13 mouse cellular contexts compared by ENCODE assay signal in genomic region chr4:155295026-155295590, GRCm38 (mm10). TPM values are rescaled to one million over a fixed set of nuclear protein-coding genes. Genes with fewer than 3 reads are reported as not detected.
DNase-seq lines count a peak whose midpoint lies in the region; ATAC-seq and TF ChIP-seq lines count a peak whose summit lies in the region.
"Had no signal": no experiment of that assay in that cellular context is flagged by ENCODE, and none has a peak within 500 bp of the region (broad histone marks: within the 10 kb centered on the region; RNA-seq: fewer than 3 reads in every experiment).

No protein-coding gene starts in this region.

- TF ChIP-seq CTCF in heart, postnatal 0 days (IDR thresholded peaks at IDR 0.05; ENCODE audit: low read depth): peak; percentile 19; the same call in 1 of the 2 replicates
- peak; percentile 26; the same call in 1 of the 2 replicates for TF ChIP-seq CTCF in lung, postnatal 0 days (IDR thresholded peaks at IDR 0.05)
- no peak for TF ChIP-seq CTCF in liver, postnatal 0 days (IDR thresholded peaks at IDR 0.05; ENCODE audit: low read depth)

- TF ChIP-seq EP300 in heart, postnatal 0 days (IDR thresholded peaks at IDR 0.05; ENCODE audit: low read depth): no peak
- TF ChIP-seq EP300 in lung, postnatal 0 days (IDR thresholded peaks at IDR 0.05): no peak
- no peak for TF ChIP-seq EP300 in liver, postnatal 0 days (IDR thresholded peaks at IDR 0.05; ENCODE audit: low read depth)

- H3K27ac ChIP-seq in heart, postnatal 0 days (ENCODE audit: low read depth): no peak overlapping the region
- H3K27ac ChIP-seq in lung, postnatal 0 days (ENCODE audit: low read length): no peak overlapping the region
- H3K27ac ChIP-seq in forebrain, embryonic 16.5 days (ENCODE audit: low read length): peak overlapping the region; percentile 94
- H3K27ac ChIP-seq in liver, postnatal 0 days (ENCODE audit: low read depth): no peak overlapping the region
- H3K27ac ChIP-seq: midbrain, embryonic 10.5 days; neural tube, embryonic 13.5 days had no signal

- no peaks in the 10 kb centered on the region for H3K36me3 ChIP-seq in heart, postnatal 0 days (replicated peaks; ENCODE audit: control insufficient read depth, insufficient read depth, low read length)
- H3K36me3 ChIP-seq in lung, postnatal 0 days (ENCODE audit: insufficient read depth, low read length): no peaks in the 10 kb centered on the region
- no peaks in the 10 kb centered on the region for H3K36me3 ChIP-seq in forebrain, embryonic 16.5 days (ENCODE audit: control insufficient read depth, insufficient read depth)
- H3K36me3 ChIP-seq in liver, postnatal 0 days (replicated peaks; ENCODE audit: insufficient read depth, low read length): no peaks in the 10 kb centered on the region
- H3K36me3 ChIP-seq: G1E; midbrain, embryonic 10.5 days had no signal

- H3K4me2 ChIP-seq in heart, postnatal 0 days (ENCODE audit: low read depth, low read length): no peak overlapping the region
- H3K4me2 ChIP-seq in lung, postnatal 0 days (replicated peaks; ENCODE audit: low read depth, low read length): no peak overlapping the region
- peak overlapping the region; percentile 16 for H3K4me2 ChIP-seq in forebrain, embryonic 16.5 days (ENCODE audit: low read length)
- no peak overlapping the region for H3K4me2 ChIP-seq in liver, postnatal 0 days (ENCODE audit: low read depth, low read length)
- H3K4me2 ChIP-seq: neural tube, embryonic 13.5 days had no signal

- no peaks in the 10 kb centered on the region for H3K4me1 ChIP-seq in heart, postnatal 0 days (ENCODE audit: control insufficient read depth, insufficient read depth)
- H3K4me1 ChIP-seq in lung, postnatal 0 days (ENCODE audit: insufficient read depth, low read depth, low read length): no peaks in the 10 kb centered on the region
- peaks cover 22% of the 10 kb centered on the region for H3K4me1 ChIP-seq in forebrain, embryonic 16.5 days (replicated peaks; ENCODE audit: control insufficient read depth, insufficient read depth, low read length)
- no peaks in the 10 kb centered on the region for H3K4me1 ChIP-seq in liver, postnatal 0 days (ENCODE audit: insufficient read depth)
- H3K4me1 ChIP-seq: neural tube, embryonic 13.5 days had no signal

- 68% methylated on average over 10 of the region's 10 CpGs for WGBS in heart, postnatal 0 days
- WGBS in lung, postnatal 0 days: 75% methylated on average over 10 of the region's 10 CpGs
- WGBS in forebrain, embryonic 16.5 days: 79% methylated on average over 10 of the region's 10 CpGs
- 63% methylated on average over 10 of the region's 10 CpGs for WGBS in liver, postnatal 0 days (ENCODE audit: insufficient replicate concordance)

- DNase-seq in heart, postnatal 0 days (ENCODE audit: low spot score): no peak
- DNase-seq in heart, adult 11 months: no peak
- no peak for DNase-seq in lung, postnatal 0 days (ENCODE audit: low spot score)
- DNase-seq in lung, adult 18-20 months: no peak
- peak; percentile 72 for DNase-seq in ZHBTc4 (ENCODE audit: low read depth, low spot score)
- DNase-seq in heart, adult 8-10 months (ENCODE audit: low spot score): no peak
- DNase-seq in liver, postnatal 0 days: no peak
- DNase-seq: gastrocnemius, postnatal 36 days; kidney, adult 8-10 months had no signal

- no peak overlapping the region for H3K4me3 ChIP-seq in heart, postnatal 0 days (ENCODE audit: low read depth, low read length)
- no peak overlapping the region for H3K4me3 ChIP-seq in lung, postnatal 0 days (ENCODE audit: low read depth, low read length)
- H3K4me3 ChIP-seq in forebrain, embryonic 16.5 days (replicated peaks; ENCODE audit: low read length): no peak overlapping the region
- no peak overlapping the region for H3K4me3 ChIP-seq in liver, postnatal 0 days (ENCODE audit: low read depth, low read length)
- H3K4me3 ChIP-seq: midbrain, embryonic 10.5 days; neural tube, embryonic 13.5 days had no signal

- no peaks in the 10 kb centered on the region for H3K9me3 ChIP-seq in heart, postnatal 0 days (replicated peaks; ENCODE audit: control insufficient read depth, low read length)
- H3K9me3 ChIP-seq in lung, postnatal 0 days (ENCODE audit: low read length): no peaks in the 10 kb centered on the region
- no peaks in the 10 kb centered on the region for H3K9me3 ChIP-seq in forebrain, embryonic 16.5 days (ENCODE audit: control insufficient read depth, low read length)
- no peaks in the 10 kb centered on the region for H3K9me3 ChIP-seq in liver, postnatal 0 days (ENCODE audit: low read length)
- H3K9me3 ChIP-seq: G1E; midbrain, embryonic 10.5 days; neural tube, embryonic 13.5 days had no signal

- no peak for ATAC-seq in heart, postnatal 0 days (ENCODE audit: insufficient read depth, low read depth)
- ATAC-seq in lung, postnatal 0 days: no peak
- no peak for ATAC-seq in forebrain, embryonic 16.5 days
- ATAC-seq in liver, postnatal 0 days: no peak

- H3K27me3 ChIP-seq in heart, postnatal 0 days (ENCODE audit: control insufficient read depth, insufficient read depth, low read length): 0 out of 2 replicates have a peak, but pooled peaks cover 3% of the 10 kb centered on the region
- H3K27me3 ChIP-seq in lung, postnatal 0 days (replicated peaks; ENCODE audit: insufficient read depth, low read length): no peaks in the 10 kb centered on the region
- H3K27me3 ChIP-seq in forebrain, embryonic 16.5 days (replicated peaks; ENCODE audit: control insufficient read depth, insufficient read depth, low read length): no peaks in the 10 kb centered on the region
- no peaks in the 10 kb centered on the region for H3K27me3 ChIP-seq in liver, postnatal 0 days (ENCODE audit: insufficient read depth, low read length)
- H3K27me3 ChIP-seq: neural tube, embryonic 13.5 days had no signal

- H3K9ac ChIP-seq in heart, postnatal 0 days (replicated peaks; ENCODE audit: low read depth, low read length): no peak overlapping the region
- no peak overlapping the region for H3K9ac ChIP-seq in lung, postnatal 0 days (replicated peaks; ENCODE audit: low read depth)
- H3K9ac ChIP-seq in forebrain, embryonic 16.5 days (replicated peaks; ENCODE audit: low read depth, low read length): no peak overlapping the region
- no peak overlapping the region for H3K9ac ChIP-seq in liver, postnatal 0 days (replicated peaks)
- H3K9ac ChIP-seq: neural tube, embryonic 13.5 days had no signal

RNA-seq across cellular contexts. Expression of gene Faap20, which starts 45.5 kb away (rescaled TPM):
- 45.8 and 69.2 TPM in 2 replicates for total RNA-seq in heart, postnatal 0 days (2014; rRNA removed; ENCODE audit: low replicate concordance)
- polyA plus RNA-seq in heart, postnatal 0 days (2015; fragmentation: Nextera tagmentation; extraction: Ambion mirVana): 48.1 and 51.0 TPM in 2 replicates
- 61.4 and 66.6 TPM in 2 replicates for polyA plus RNA-seq in lung, postnatal 0 days (2015; fragmentation: Nextera tagmentation; extraction: Ambion mirVana)
- polyA plus RNA-seq in forebrain, embryonic 16.5 days (2015; fragmentation: Nextera tagmentation; extraction: Ambion mirVana): 79.4 and 84.0 TPM in 2 replicates
- 10 to 100 TPM; 12.4 to 17.8 (median 15.9) TPM for total RNA-seq in heart, adult 8-10 months (2022)
- 23.1 and 24.7 TPM in 2 replicates for polyA plus RNA-seq in liver, postnatal 0 days (2015; fragmentation: Nextera tagmentation; extraction: Ambion mirVana)
